Mouse (Mus musculus): ENCODE results near the gene Cmklr1.

Cmklr1 gene

DNA sequence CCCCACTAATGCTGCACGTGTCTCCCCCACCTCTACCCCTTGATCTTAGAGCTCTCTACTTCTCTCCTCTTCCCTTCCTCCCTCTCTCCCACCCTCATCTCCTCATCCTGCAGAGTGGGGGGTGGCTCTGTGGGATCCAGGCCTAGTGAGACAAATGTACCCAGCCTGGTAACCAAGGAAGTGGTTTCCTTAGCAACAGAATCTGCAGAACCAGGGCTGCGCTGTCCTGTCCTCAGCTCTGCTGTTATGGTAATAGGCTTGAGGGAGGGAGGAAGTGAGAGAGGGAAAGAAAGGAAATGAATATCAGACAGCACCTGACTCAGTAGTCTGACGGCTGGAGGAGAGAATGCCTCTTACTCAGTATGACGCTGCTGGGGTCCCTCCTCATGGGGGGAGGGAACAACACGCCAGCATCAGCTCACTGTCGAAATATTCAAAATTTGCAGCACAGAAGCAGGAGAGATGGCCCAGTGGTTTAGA is 58.4 kb downstream of the Cmklr1 start:
- no peak for TF ChIP-seq GATA4 (IDR thresholded peaks at IDR 0.05; ENCODE audit: insufficient replicate concordance, low read length)

GRCm38 (mm10) chr5:113591166-113591565 is 59.1 kb downstream of the Cmklr1 start:
- TF ChIP-seq GATA4 (IDR thresholded peaks at IDR 0.05; ENCODE audit: insufficient replicate concordance, low read length), result no peak

DNA sequence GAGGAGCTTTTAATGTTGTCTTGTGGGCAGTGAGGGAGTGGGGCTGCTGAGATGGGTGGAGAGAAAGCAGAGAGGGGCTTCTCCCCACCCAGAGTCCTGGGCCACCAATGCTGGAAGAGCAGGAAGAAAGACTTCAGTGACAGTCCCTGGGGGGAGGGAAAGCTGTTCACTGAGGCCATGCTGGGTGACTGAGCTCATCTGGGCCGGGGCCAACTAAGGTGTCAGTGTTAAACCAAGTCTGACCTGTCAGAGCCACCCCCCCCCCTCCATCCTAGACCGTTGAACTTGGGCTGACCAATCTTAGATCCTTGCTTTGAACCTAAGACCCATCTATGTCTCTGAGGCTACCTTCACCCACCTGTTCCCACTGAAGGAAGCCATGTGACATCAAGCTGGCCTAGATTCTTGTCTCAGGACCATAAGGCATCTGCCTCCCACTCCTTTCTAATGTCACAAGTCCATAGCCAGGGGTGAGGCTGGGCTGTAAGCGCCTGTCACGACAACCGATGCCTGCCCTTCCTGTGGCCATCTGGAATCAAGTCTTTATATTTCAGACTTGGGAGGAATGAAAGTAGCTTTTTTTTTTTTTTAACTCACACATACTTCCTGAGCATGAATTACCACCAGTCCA is 60.1 kb downstream of the Cmklr1 start:
- TF ChIP-seq GATA4 (IDR thresholded peaks at IDR 0.05; ENCODE audit: insufficient replicate concordance, low read length), result no peak

DNA sequence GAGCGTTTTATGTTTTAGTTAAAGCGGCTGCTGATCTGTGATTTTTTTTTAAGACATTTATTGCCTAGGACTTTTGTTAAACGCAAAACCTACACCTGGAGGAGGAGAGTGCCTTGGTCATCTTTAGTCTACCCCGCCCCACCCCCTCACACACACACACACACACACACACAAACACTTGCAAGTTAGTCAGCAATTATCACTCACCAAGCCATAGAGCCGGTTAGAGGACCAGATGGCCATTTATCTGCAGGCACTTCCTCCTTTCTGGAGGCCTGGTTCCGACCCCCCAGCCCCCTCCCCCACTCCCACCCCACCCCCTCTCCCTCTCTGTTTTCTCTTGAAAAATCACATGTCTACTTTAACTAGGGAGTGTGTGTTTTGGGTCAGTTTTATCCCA is 65.8 kb downstream of the Cmklr1 start:
- TF ChIP-seq GATA4 (IDR thresholded peaks at IDR 0.05; ENCODE audit: insufficient replicate concordance, low read length), result no peak

- TF ChIP-seq GATA4 (IDR thresholded peaks at IDR 0.05; ENCODE audit: insufficient replicate concordance, low read length), result no peak
Measured at GRCm38 (mm10) chr5:113583424-113584162, 66.6 kb downstream of the Cmklr1 start.

- TF ChIP-seq GATA4 (IDR thresholded peaks at IDR 0.05; ENCODE audit: insufficient replicate concordance, low read length), result no peak
Measured at GRCm38 (mm10) chr5:113580801-113581200, 69.4 kb downstream of the Cmklr1 start.

GRCm38 (mm10) chr5:113580248-113580647 is 70.0 kb downstream of the Cmklr1 start:
- TF ChIP-seq GATA4 (IDR thresholded peaks at IDR 0.05; ENCODE audit: insufficient replicate concordance, low read length), result no peak

DNA sequence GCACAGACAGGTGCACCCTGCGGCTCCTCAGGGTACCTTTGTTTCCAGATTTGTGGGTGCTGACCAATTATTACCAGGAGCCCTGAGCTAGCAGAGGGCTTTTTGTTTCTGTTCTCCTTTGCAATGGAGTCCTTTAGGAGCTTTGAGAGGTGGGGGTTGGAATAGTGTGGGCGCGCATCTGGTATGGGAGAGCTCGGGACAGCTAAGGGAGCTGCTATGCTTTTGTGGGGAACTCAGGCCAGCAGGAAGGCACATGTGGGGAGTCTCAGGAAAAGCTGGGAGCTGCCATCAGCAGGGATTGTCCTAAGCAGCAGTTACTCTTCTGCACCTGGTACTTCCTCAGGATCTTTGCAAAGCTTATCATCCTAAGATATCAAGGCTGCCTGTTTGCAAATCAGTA is 71.1 kb downstream of the Cmklr1 start:
- no peak for TF ChIP-seq GATA4 (IDR thresholded peaks at IDR 0.05; ENCODE audit: insufficient replicate concordance, low read length)

- no peak for TF ChIP-seq GATA4 (IDR thresholded peaks at IDR 0.05; ENCODE audit: insufficient replicate concordance, low read length)
Measured at GRCm38 (mm10) chr5:113578428-113578827, 71.8 kb downstream of the Cmklr1 start.

- TF ChIP-seq GATA4 (IDR thresholded peaks at IDR 0.05; ENCODE audit: insufficient replicate concordance, low read length), result no peak
Measured at GRCm38 (mm10) chr5:113577555-113577954, 72.7 kb downstream of the Cmklr1 start.

GRCm38 (mm10) chr5:113570056-113570717 is 80.0 kb downstream of the Cmklr1 start:
- TF ChIP-seq GATA4 (IDR thresholded peaks at IDR 0.05; ENCODE audit: insufficient replicate concordance, low read length), result no peak

DNA sequence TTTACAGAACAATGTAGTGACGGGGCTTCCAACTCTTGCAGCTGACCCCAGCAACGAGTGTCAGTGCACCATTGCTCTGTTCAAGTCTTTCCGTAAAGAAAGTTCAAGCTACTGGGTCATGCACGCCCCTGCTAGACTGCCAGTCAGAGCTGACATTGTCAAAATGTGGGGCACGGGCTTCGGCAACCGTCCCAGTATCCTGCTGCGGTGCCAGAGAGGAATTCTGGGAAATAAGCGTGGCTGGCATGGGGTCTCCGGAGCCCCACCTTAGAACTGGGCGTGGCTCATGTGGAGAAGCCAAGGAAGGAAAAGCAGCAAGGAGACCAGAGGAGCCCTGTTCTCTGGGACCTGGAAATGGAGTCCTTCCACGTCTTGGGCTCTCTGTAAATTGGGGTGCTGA is 84.4 kb downstream of the Cmklr1 start:
- TF ChIP-seq GATA4 (IDR thresholded peaks at IDR 0.05; ENCODE audit: insufficient replicate concordance, low read length), result no peak

- TF ChIP-seq GATA4 (IDR thresholded peaks at IDR 0.05; ENCODE audit: insufficient replicate concordance, low read length), result no peak
Measured at GRCm38 (mm10) chr5:113565101-113565854, 84.9 kb downstream of the Cmklr1 start.

DNA sequence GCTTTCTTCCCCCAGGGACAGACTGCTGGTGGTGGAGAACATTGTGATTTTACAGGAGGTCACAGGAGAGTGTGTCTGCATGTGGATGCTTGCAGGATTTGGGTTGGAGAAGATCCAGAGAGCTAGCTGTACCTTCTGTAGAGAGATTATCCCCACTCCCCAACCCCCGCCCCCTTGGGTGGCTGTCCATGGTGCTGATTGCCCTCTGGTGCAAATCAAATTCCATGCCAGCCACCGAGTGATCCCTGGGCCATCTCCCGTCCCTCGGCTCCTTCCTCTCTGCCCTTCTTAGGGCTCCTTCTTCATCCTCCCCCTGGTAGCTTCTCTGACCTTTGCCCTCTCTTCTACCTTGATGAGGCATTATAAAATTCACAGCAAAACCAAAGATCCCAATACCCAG is 85.8 kb downstream of the Cmklr1 start:
- no peak for TF ChIP-seq GATA4 (IDR thresholded peaks at IDR 0.05; ENCODE audit: insufficient replicate concordance, low read length)

Data from liver, adult (tissue).